Mouse (Mus musculus): ENCODE measurements at regions not wholly inside any gene's neighbourhood (a gene's known extent, or its start where the extent isn't known, plus 50 kb on each side); places are given as distances from the start of the nearest gene placed in this dataset.

- TF ChIP-seq CTCF (IDR thresholded peaks at IDR 0.05; ENCODE audit: low read depth, low read length): no peak
- no peak for TF ChIP-seq POLR2A (IDR thresholded peaks at IDR 0.05; ENCODE audit: extremely low read depth, insufficient read depth, low read length)
Observed at GRCm38 (mm10) chr15:65585566-65585965, 570.9 kb upstream of the Gm21961 start.
